Mouse (Mus musculus) monocyte, adult 59 days (primary cell): ENCODE data around the gene Ccdc63. TPM values are rescaled to one million over a fixed set of nuclear protein-coding genes. Genes with fewer than 3 reads are reported as not detected.

Experiments used
- total RNA-seq, 2 experiments: library from RNA; stranded (reverse); gene quantifications; one replicate each; pipeline ENCODE4 v1.2.4; 2023

Gene Ccdc63
- total RNA-seq, result under 1 TPM in 1 of 2 experiments, not detected in 1; 0.43 TPM

GRCm38 (mm10) chr5:122140723-122141122 lies at the start of gene Ccdc63:
TSS of gene Ccdc63 (minus strand) at chr5:122140823.

GRCm38 (mm10) chr5:122157827-122158381 lies 17.3 kb upstream of the Ccdc63 start, which contains the start of gene Ppp1cc:
TSS of gene Ppp1cc (plus strand) at chr5:122158278.

Other genes starting within 250 kb of the Ccdc63 start
- gene Cux2, start 90.7 kb downstream of the Ccdc63 start, total RNA-seq, result not detected
- gene Myl2, start 39.9 kb downstream of the Ccdc63 start, total RNA-seq, result not detected
- 100 to 1,000 TPM; 119 to 122 TPM for gene Ppp1cc, start 17.5 kb upstream of the Ccdc63 start, total RNA-seq
- 10 to 100 TPM; 24.6 to 26.4 TPM for gene Hvcn1, start 66.0 kb upstream of the Ccdc63 start, total RNA-seq
- gene Tctn1, start 123.6 kb upstream of the Ccdc63 start, total RNA-seq, result 1 to 10 TPM; 4.6 to 5.1 TPM
- 10 to 100 TPM; 23.0 to 24.8 TPM for gene Pptc7, start 143.5 kb upstream of the Ccdc63 start, total RNA-seq
- 1 to 10 TPM; 1.0 to 1.6 TPM for gene Rad9b, start 213.4 kb upstream of the Ccdc63 start, total RNA-seq
- gene Vps29, start 213.5 kb upstream of the Ccdc63 start, total RNA-seq, result 10 to 100 TPM; 75.8 to 77.1 TPM
- gene Gpn3, start 231.1 kb upstream of the Ccdc63 start, total RNA-seq, result 10 to 100 TPM; 21.4 to 23.2 TPM
- gene Fam216a, start 231.5 kb upstream of the Ccdc63 start, total RNA-seq, result 1 to 10 TPM; 3.7 to 4.6 TPM